Mouse (Mus musculus) adrenal gland, postnatal 10 days (tissue): ENCODE results near the gene Olfr202. TPM values are rescaled to one million over a fixed set of nuclear protein-coding genes. Genes with fewer than 3 reads are reported as not detected.
"Not testable (repeated sequence)": the region's sequence is repeated elsewhere in the genome, so short reads cannot be mapped to it uniquely, and the experiment has no call there.

ENCODE experiments used
- DNase-seq: peaks from one replicate; pipeline ENCODE4 v3.0.0; 2021; ENCODE audit warnings: mixed read lengths
- long read RNA-seq, 2 experiments: library from polyadenylated mRNA; stranded (forward); transcript quantifications; one replicate each; pipeline ENCODE4 v2.0.0; 2021
- total RNA-seq, 2 experiments: library from RNA; stranded (reverse); gene quantifications; 2 replicates each; pipeline ENCODE4 v1.2.3; 2021

The Olfr202 gene
- not detected for total RNA-seq
- long read RNA-seq, experiment 1, result 0 reads
- long read RNA-seq, experiment 2, result 0 reads

DNA sequence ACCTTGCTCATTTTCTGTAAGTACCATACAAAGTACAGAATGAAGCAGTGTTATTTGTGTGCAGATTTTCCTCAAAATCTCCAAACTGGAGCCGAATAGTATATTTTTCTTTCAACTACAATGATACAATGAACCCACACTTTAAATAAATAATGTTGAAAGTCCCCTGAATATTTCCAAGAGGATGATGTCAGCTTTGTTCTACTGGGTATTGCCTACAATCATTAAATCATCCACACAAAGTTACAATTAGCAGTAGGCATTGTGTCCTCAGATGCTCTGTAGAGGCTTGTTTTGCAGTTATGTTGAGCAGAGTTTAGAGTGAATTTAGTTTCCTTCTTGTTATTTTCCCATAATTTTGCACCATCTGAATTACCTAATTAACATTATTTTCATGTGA lies at the start of gene Olfr202:
Olfr202 (minus strand) TSS at position 101 of the 400 bp plus-strand sequence.
- no peak for DNase-seq

DNA sequence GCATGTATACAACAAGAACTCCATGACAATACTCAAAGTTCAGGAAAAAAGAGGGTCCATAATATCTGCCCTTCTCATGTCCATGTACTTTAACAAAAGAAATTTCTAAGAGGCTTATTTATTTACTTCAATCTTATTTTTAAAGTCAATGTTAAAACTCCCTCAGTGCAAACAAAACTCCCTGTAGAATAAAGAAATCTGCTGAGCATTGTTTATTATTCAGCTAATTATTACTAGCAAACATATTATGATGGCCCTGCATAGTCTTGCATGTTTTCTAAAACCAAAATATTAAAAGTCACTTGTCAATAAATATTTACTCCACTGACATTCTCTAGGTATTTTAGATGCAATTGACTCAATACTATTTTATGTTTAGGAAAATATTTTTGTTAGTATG lies 44.4 kb upstream of the Olfr202 start, which contains the start of gene Olfr205:
Olfr205 (minus strand) TSS at position 101 of the 400 bp plus-strand sequence.
- DNase-seq, result no peak

DNA sequence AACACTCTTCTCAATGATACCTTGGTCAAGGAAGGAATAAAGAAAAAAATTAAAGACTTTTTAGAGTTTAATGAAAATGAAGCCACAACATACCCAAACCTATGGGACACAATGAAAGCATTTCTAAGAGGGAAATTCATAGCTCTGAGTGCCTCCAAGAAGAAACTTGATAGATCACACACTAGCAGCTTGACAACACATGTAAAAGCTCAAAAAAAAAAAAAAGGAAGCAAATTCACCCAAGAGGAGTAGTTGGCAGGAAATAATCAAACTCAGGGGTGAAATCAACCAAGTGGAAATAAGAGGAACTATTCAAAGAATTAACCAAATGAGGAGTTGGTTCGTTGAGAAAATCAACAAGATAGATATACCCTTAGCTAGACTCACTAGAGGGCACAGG lies 36.7 kb upstream of the Olfr202 start:
- not testable (repeated sequence) for DNase-seq

DNA sequence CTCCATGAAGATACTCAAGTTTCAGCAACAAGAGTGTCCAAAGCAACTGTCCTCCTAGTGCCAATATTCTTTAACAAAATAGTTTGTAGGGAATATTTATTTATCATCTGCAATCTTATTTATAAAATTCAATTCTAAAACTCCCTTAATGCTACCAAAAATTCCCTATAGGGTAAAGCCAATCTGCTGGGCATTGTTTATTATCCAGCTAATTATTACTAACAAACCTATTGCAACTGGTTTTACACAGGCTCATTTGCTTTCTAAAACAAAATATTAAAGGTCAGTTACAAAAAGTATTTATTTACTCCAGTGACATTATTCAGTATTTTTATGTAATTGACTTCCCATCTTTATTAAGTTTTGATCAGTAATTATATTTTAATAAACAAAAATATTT lies 31.6 kb upstream of the Olfr202 start, which contains the start of gene Olfr204:
Olfr204 (minus strand) TSS at position 101 of the 400 bp plus-strand sequence.
- no peak for DNase-seq

DNA sequence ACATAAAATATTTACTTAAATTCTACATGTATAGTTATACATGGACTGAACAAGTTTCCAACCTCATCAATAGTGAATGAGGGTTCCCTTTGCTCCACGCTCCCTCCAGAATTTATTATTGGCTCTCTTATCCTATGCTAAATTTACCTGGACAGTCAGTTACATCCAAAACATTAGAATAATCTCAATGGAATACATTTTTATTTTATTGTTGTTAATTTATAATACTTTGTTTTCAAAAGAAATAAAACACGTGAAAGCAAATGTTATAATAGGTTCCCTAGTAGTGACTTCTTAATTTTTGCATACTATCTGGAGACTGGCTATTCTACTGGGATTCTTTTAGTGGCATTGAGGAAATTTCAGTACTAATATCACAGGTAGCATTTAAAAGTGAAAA lies 12.0 kb upstream of the Olfr202 start, which contains the start of gene Olfr203:
Olfr203 (plus strand) TSS at position 301 of the 400 bp plus-strand sequence.
- DNase-seq, result no peak

DNA sequence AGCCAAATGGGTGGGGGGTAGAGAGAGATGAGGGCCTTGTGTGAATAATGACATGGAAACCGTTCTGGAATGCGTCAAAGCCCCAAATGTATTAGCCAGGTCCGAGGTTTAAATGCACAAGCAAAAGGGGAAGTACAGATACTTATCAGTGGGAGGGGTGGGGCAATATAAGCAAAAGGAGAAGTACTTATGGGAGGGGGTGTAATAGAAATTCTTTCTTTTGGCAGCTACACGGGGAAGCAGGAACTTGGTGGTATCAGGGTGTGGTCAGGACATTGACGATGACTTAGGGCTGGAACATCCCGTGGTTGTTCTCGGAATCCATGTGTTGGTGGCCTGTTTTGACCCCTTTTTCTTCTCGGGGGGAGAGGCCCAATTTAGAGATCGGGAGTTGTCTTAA lies 983 bp upstream of the Olfr202 start:
- DNase-seq, result not testable (repeated sequence)

DNA sequence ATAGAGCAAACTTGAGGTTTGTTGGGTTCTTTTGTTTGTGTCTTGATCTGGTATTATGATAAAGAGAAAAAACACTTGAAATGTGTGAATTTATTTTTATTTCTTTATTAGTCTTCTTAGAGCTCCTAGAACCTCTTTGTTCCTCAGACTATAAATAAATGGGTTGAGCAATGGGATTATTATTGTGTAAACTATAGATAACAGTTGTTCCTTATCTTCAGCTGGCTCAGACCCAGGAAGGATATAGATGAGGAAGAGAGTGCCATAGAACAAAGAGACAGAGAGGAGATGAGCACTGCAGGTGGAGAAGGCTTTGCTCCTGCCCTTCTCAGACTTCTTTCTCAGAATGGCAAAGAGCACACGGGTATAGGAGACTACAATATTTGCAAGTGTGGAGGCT lies 3.1 kb downstream of the Olfr202 start:
- DNase-seq, result no peak

DNA sequence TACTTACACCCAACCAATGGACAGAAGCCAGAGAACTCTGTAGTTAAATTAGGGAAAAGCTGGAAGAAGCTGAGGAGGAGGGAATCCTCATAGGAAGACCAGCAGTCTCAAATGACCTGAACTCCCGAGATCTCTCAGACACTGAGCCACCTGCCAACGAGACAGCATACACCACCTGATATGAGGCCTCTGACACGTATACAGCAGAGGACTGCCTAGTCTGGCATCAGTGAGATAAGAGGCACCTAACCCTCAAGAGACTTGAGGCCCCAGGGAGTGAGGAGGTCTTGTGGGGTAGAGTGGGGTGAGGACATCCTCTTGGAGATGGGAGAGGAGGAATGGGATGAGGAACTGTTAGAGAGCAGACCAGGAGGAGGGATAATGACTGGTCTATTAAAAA lies 6.1 kb downstream of the Olfr202 start:
- no peak for DNase-seq

DNA sequence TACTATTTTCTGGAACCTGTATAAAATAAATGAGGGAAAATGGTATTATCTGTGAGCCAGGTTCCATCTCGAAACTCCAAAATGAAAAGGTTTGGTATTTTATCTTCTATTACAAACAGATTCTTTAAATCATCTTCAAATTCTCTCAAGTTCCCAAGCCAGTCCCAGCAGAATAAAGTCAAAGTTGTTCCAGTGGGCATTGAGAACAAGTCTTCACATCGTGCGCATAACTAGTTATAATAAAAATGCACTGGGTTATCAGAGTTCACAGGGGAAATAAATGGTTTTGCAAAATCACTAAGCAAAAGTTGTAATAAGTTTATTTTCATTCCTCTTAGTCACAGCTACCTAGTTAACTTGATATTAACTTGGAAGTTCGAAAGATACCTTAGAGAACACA lies 14.1 kb downstream of the Olfr202 start, which contains the start of gene Olfr201:
Olfr201 (minus strand) TSS at position 101 of the 400 bp plus-strand sequence.
- not testable (repeated sequence) for DNase-seq

DNA sequence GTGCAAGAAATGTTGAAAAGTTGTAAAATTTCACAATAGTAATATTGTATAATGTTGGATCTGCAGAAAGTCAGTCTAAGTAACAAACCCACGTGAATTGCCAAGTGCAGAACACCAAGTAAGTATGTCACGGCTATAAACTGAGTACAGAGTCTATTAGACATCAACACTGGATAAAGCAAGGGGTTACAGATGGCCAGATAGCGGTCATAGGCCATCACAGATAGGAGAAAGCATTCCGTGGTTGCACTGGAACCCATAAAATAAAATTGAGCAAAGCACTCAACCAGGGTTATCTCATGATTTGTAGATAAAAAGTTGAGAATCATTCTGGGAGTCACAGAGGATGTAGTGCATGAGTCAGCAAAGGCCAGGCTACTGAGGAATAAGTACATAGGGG lies 17.5 kb downstream of the Olfr202 start:
- not testable (repeated sequence) for DNase-seq

DNA sequence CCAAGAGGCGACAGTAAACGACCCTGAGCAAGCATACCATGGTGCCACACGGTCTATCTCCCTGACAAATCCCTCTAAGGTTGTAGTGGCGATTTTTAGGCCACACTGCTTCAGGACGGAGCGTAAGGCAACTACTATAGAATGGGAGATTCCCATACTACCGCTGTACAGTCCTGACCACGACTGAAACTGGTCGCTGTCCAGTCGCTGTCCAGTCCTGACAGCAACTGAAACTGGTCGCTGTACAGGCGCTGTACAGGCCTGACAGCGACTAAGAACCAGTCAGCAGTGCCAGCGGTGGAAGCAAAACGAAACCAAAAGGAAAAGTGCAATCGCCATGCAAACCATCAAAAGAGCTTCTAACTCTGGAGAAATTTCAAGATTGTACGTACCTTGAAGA lies 36.9 kb downstream of the Olfr202 start:
- no peak for DNase-seq

Other genes starting within 250 kb of the Olfr202 start
- gene Olfr187, start 247.0 kb downstream of the Olfr202 start, total RNA-seq, result not detected
- not detected for gene Olfr190, start 208.8 kb downstream of the Olfr202 start, total RNA-seq
- gene Olfr191, start 197.0 kb downstream of the Olfr202 start, total RNA-seq, result not detected
- gene Olfr193, start 174.9 kb downstream of the Olfr202 start, total RNA-seq, result not detected
- not detected for gene Olfr194, start 165.7 kb downstream of the Olfr202 start, total RNA-seq
- not detected for gene Olfr195, start 139.7 kb downstream of the Olfr202 start, total RNA-seq
- gene Olfr196, start 116.3 kb downstream of the Olfr202 start, total RNA-seq, result not detected
- gene Olfr198, start 83.3 kb downstream of the Olfr202 start, total RNA-seq, result not detected
- gene Olfr199, start 67.0 kb downstream of the Olfr202 start, total RNA-seq, result not detected
- gene Olfr201, start 14.2 kb downstream of the Olfr202 start, total RNA-seq, result not detected
- not detected for gene Olfr203, start 12.1 kb upstream of the Olfr202 start, total RNA-seq
- gene Olfr204, start 31.5 kb upstream of the Olfr202 start, total RNA-seq, result not detected
- gene Olfr205, start 44.3 kb upstream of the Olfr202 start, total RNA-seq, result not detected
- gene Olfr206, start 62.5 kb upstream of the Olfr202 start, total RNA-seq, result not detected
- gene Olfr209, start 77.2 kb upstream of the Olfr202 start, total RNA-seq, result not detected
- gene Gabrr3, start 120.5 kb upstream of the Olfr202 start, total RNA-seq, result not detected
- gene Riox2, start 185.0 kb upstream of the Olfr202 start, total RNA-seq, result 10 to 100 TPM; 17.6 to 25.0 TPM